Comparison of ENCODE assay signal across 8 mouse cellular contexts in the genomic region with DNA sequence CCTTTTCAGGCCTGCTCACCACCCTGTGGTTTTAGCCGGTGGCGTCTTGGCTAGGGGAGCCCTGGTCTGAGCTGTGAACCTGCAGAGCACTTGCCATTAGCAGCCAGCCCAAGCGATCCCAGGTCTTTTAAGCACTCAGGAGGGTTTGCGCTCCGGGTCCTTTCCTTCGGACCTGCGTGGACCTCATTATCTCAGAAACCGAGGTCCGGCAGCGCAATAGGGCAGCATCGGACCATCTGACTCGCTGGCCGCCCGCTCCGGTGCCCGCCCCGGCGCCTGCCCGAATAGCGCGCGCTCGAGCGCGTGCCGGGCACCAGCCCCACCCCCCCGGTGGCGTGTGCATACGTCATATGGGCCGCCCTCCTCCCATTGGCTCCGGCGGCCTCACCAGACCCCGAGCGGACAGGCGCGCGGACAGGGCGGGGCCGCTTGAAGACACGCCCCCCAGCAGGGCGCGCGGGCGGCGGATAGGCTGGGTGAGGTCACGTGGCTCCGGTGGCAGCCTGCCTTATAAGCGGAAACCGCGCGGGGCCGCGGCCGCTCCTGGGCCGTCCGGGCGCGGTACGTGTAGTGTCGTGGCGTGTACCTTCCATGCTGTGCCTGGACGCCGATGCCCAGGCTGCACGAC. TPM values are rescaled to one million over a fixed set of nuclear protein-coding genes. Genes with fewer than 3 reads are reported as not detected.
DNase-seq lines count a peak whose midpoint lies in the region; ATAC-seq and TF ChIP-seq lines count a peak whose summit lies in the region.

Gene Insig1, plus strand, starts transcription at position 536 of the 628 bp plus-strand sequence.

- H3K36me3 ChIP-seq in MEL (ENCODE audit: control insufficient read depth in 1 of 2, insufficient read depth in 2 of 2, low read length in 2 of 2): peaks cover 12 to 24% of the 10 kb centered on the region in 2 experiments
- H3K36me3 ChIP-seq in lung, embryonic 16.5 days (ENCODE audit: control insufficient read depth, insufficient read depth, low read length): peaks cover 23% of the 10 kb centered on the region

- ATAC-seq in hematopoietic stem cell, adult 5-6 weeks (replicated peaks in 1 of 2; ENCODE audit: insufficient read depth in 1 of 2, low FRiP score in 2 of 2, low TSS enrichment in 1 of 2, low read depth in 1 of 2, poor library complexity in 2 of 2, severe bottlenecking in 2 of 2): peak; percentile 76 to 77
- peak; percentile 96 for ATAC-seq in lung, embryonic 16.5 days (ENCODE audit: low read depth)

- peak within 1 kb of the TSS; percentile 44 for H3K27ac ChIP-seq in MEL (ENCODE audit: control insufficient read depth, low read depth, low read length)
- peak within 1 kb of the TSS; percentile 95 for H3K27ac ChIP-seq in cerebellum, adult 2 months (ENCODE audit: insufficient read depth, low read length)
- H3K27ac ChIP-seq in lung, embryonic 16.5 days (ENCODE audit: low read length): peak within 1 kb of the TSS; percentile 95

- TF ChIP-seq RAD21 in MEL (IDR thresholded peaks at IDR 0.05; ENCODE audit: low read depth, low read length): no peak

- H3K4me3 ChIP-seq in MEL (ENCODE audit: control insufficient read depth in 1 of 2, insufficient read depth in 1 of 2, low read depth in 2 of 2, low read length in 2 of 2): peak within 1 kb of the TSS; percentile 64 to 65
- peak within 1 kb of the TSS; percentile 84 for H3K4me3 ChIP-seq in cerebellum, adult 2 months (replicated peaks; ENCODE audit: insufficient read depth, low read depth, low read length)
- peak within 1 kb of the TSS; percentile 72 for H3K4me3 ChIP-seq in lung, embryonic 16.5 days (ENCODE audit: low read length)

- peak in 1 of 2 experiments; percentile 27; a peak in 1 of 4 replicates for TF ChIP-seq EP300 in MEL (IDR thresholded peaks at IDR 0.05; ENCODE audit: low read depth in 1 of 2, low read length in 2 of 2)

- peak; percentile 98 to 100 for TF ChIP-seq POLR2A in MEL (IDR thresholded peaks at IDR 0.05; ENCODE audit: control insufficient read depth in 1 of 2, insufficient read depth in 1 of 2, low read depth in 1 of 2, low read length in 2 of 2, poor library complexity in 1 of 2)
- TF ChIP-seq POLR2A in cerebellum, adult 2 months (IDR thresholded peaks at IDR 0.05; ENCODE audit: borderline replicate concordance, insufficient read depth, low read length): peak; percentile 96

- H3K4me1 ChIP-seq in MEL (ENCODE audit: control insufficient read depth in 1 of 2, insufficient read depth in 2 of 2, low read length in 2 of 2): peaks cover 8 to 24% of the 10 kb centered on the region in 2 experiments
- peaks cover 20% of the 10 kb centered on the region for H3K4me1 ChIP-seq in cerebellum, adult 2 months (ENCODE audit: control insufficient read depth, insufficient read depth, low read length)
- peaks cover 28% of the 10 kb centered on the region for H3K4me1 ChIP-seq in lung, embryonic 16.5 days (replicated peaks; ENCODE audit: control insufficient read depth, insufficient read depth, low read length)

- DNase-seq in MEL (ENCODE audit: low read depth, low spot score): peak; percentile 98
- DNase-seq in cerebellum, adult 2 months: peak; percentile 99
- DNase-seq in forelimb bud, embryonic 11.5 days (ENCODE audit: low read depth, low spot score): peak; percentile 96
- peak; percentile 94 for DNase-seq in layer of hippocampus, adult 9-10 months (ENCODE audit: low spot score)
- DNase-seq in ovary, postnatal 10 days (ENCODE audit: low spot score): peak; percentile 95
- DNase-seq in thymus, postnatal 10 days (ENCODE audit: low spot score in 2 of 2): peak; percentile 95 to 97

- no peaks in the 10 kb centered on the region for H3K27me3 ChIP-seq in MEL (ENCODE audit: control insufficient read depth in 1 of 2, insufficient read depth in 2 of 2, low read length in 2 of 2)
- no peaks in the 10 kb centered on the region for H3K27me3 ChIP-seq in cerebellum, adult 2 months (ENCODE audit: control insufficient read depth, insufficient read depth, low read length)
- no peaks in the 10 kb centered on the region for H3K27me3 ChIP-seq in lung, embryonic 16.5 days (ENCODE audit: control insufficient read depth, insufficient read depth, low read depth, low read length)

- under 1% methylated on average over 64 of the region's 64 CpGs for WGBS in cerebellum, adult 2 months
- WGBS in lung, embryonic 16.5 days: under 1% methylated on average over 56 of the region's 64 CpGs

- peak within 1 kb of the TSS; percentile 81 for H3K9ac ChIP-seq in MEL (ENCODE audit: control insufficient read depth, low read depth, low read length, poor library complexity, severe bottlenecking)
- H3K9ac ChIP-seq in lung, embryonic 16.5 days (ENCODE audit: low read length): peak within 1 kb of the TSS; percentile 80

- H3K9me3 ChIP-seq in MEL (replicated peaks; ENCODE audit: insufficient read depth, low read length): no peaks in the 10 kb centered on the region
- no peaks in the 10 kb centered on the region for H3K9me3 ChIP-seq in lung, embryonic 16.5 days (ENCODE audit: control insufficient read depth, low read length)

- TF ChIP-seq CTCF in MEL (IDR thresholded peaks at IDR 0.05 in 2 of 3, conservative IDR thresholded peaks at IDR 0.05 in 1 of 3; ENCODE audit: control insufficient read depth in 1 of 3, insufficient read depth in 1 of 3, low read depth in 2 of 3, low read length in 3 of 3, poor library complexity in 1 of 3, severe bottlenecking in 1 of 3): no peak
- TF ChIP-seq CTCF in cerebellum, adult 2 months (IDR thresholded peaks at IDR 0.05; ENCODE audit: borderline replicate concordance, insufficient read depth, low read depth, low read length): no peak

- peaks cover 17% of the 10 kb centered on the region for H3K79me2 ChIP-seq in MEL (ENCODE audit: control insufficient read depth, insufficient read depth, low read length, poor library complexity)

- peak within 1 kb of the TSS; percentile 79 for H3K4me2 ChIP-seq in lung, embryonic 16.5 days (ENCODE audit: low read depth, low read length)

TF ChIP-seq in MEL, 35 proteins besides CTCF, POLR2A, EP300 and RAD21 (continues in another document):
- peak; percentile 98 for TF ChIP-seq NELFE (IDR thresholded peaks at IDR 0.05; ENCODE audit: low read depth, low read length)
- 0 out of 2 replicates have a peak, but pooled peaks have one; percentile 10 for TF ChIP-seq E2F4 (IDR thresholded peaks at IDR 0.05; ENCODE audit: borderline replicate concordance, low read depth, low read length)
- peak; percentile 93 for TF ChIP-seq MAX (IDR thresholded peaks at IDR 0.05; ENCODE audit: low read length)
- TF ChIP-seq SMC3 (IDR thresholded peaks at IDR 0.05; ENCODE audit: low read depth, low read length): no peak
- TF ChIP-seq MYC (IDR thresholded peaks at IDR 0.05; ENCODE audit: low read depth, low read length): 0 out of 2 replicates have a peak, but pooled peaks have one; percentile 55
- peak; percentile 67 to 90; a peak in 3 of 4 replicates for TF ChIP-seq USF2 (IDR thresholded peaks at IDR 0.05; ENCODE audit: borderline replicate concordance in 1 of 2, insufficient read depth in 1 of 2, low read depth in 1 of 2, low read length in 2 of 2)
- no peak for TF ChIP-seq MYB (IDR thresholded peaks at IDR 0.05; ENCODE audit: low read depth, low read length)
- no peak; the same call in 1 of the 2 replicates for TF ChIP-seq MAZ (IDR thresholded peaks at IDR 0.05; ENCODE audit: low read depth, low read length)
- no peak for TF ChIP-seq GABPA (IDR thresholded peaks at IDR 0.05; ENCODE audit: low read depth, low read length)
- TF ChIP-seq BHLHE40 (IDR thresholded peaks at IDR 0.05; ENCODE audit: borderline replicate concordance, low read depth, low read length): no peak
- no peak for TF ChIP-seq ZKSCAN1 (IDR thresholded peaks at IDR 0.05; ENCODE audit: low read depth, low read length)
- no peak for TF ChIP-seq UBTF (IDR thresholded peaks at IDR 0.05; ENCODE audit: borderline replicate concordance, insufficient read depth, low read depth, low read length)
- no peak for TF ChIP-seq ZC3H11A (IDR thresholded peaks at IDR 0.05; ENCODE audit: low read depth, low read length)
- peak; percentile 90 for TF ChIP-seq POLR2AphosphoS2 (IDR thresholded peaks at IDR 0.05; ENCODE audit: low read length)
- no peak for TF ChIP-seq ELF1 (IDR thresholded peaks at IDR 0.05; ENCODE audit: low read depth, low read length)
- TF ChIP-seq MXI1 (IDR thresholded peaks at IDR 0.05; ENCODE audit: low read depth, low read length): peak; percentile 68
- TF ChIP-seq RCOR1 (IDR thresholded peaks at IDR 0.05; ENCODE audit: low read depth, low read length): no peak
- no peak for TF ChIP-seq KAT2A (conservative IDR thresholded peaks at IDR 0.05; ENCODE audit: low read depth, low read length)
- TF ChIP-seq TAL1 (IDR thresholded peaks at IDR 0.05; ENCODE audit: low read length): no peak
- TF ChIP-seq MAFK (IDR thresholded peaks at IDR 0.05; ENCODE audit: borderline replicate concordance, low read depth, low read length): no peak
- TF ChIP-seq NRF1 (IDR thresholded peaks at IDR 0.05; ENCODE audit: insufficient read depth, low read depth, low read length, poor library complexity, severe bottlenecking): peak; percentile 50
- TF ChIP-seq CHD1 (IDR thresholded peaks at IDR 0.05; ENCODE audit: low read depth, low read length): no peak
- TF ChIP-seq CHD2 (IDR thresholded peaks at IDR 0.05; ENCODE audit: low read length): no peak
- peak; percentile 80 for TF ChIP-seq TCF12 (IDR thresholded peaks at IDR 0.05; ENCODE audit: low read depth, low read length)
- TF ChIP-seq TBP (IDR thresholded peaks at IDR 0.05; ENCODE audit: low read depth, low read length): peak; percentile 96
- TF ChIP-seq JUND (IDR thresholded peaks at IDR 0.05; ENCODE audit: low read depth, low read length): no peak
- TF ChIP-seq ZNF384 (IDR thresholded peaks at IDR 0.05; ENCODE audit: low read depth, low read length): no peak
- TF ChIP-seq MEF2A (IDR thresholded peaks at IDR 0.05; ENCODE audit: extremely low read depth, insufficient replicate concordance, low read depth, low read length, poor library complexity, severe bottlenecking): no peak
- peak; percentile 95 for TF ChIP-seq POLR2AphosphoS5 (IDR thresholded peaks at IDR 0.05; ENCODE audit: borderline replicate concordance, low read depth, low read length)
- TF ChIP-seq HCFC1 (IDR thresholded peaks at IDR 0.05; ENCODE audit: low read depth, low read length): peak; percentile 52
- no peak for TF ChIP-seq GATA1 (IDR thresholded peaks at IDR 0.05; ENCODE audit: low read depth, low read length)
- peak; percentile 98 for TF ChIP-seq ZMIZ1 (IDR thresholded peaks at IDR 0.05; ENCODE audit: low read depth, low read length)

RNA-seq across cellular contexts. Expression of gene Insig1, which starts in this region (rescaled TPM):
- total RNA-seq in MEL (2012; rRNA removed): 71.4 and 73.2 TPM in 2 replicates
- polyA plus RNA-seq in MEL (2012; ENCODE audit: insufficient read depth in 1 of 2, insufficient read length in 2 of 2, low read depth in 1 of 2, low replicate concordance in 2 of 2, missing spikeins in 1 of 2): 10 to 100 TPM in 1 of 2 experiments, not detected in 1; 61.3 TPM
- 115 and 125 TPM in 2 replicates for polyA plus RNA-seq in cerebellum, adult 2 months (2012; rRNA removed)
- 46.3 and 85.8 TPM in 2 replicates for total RNA-seq in hematopoietic stem cell, adult 5-6 weeks (2017)
- polyA plus RNA-seq in lung, embryonic 16.5 days (2015; fragmentation: Nextera tagmentation; extraction: Ambion mirVana): 51.6 and 57.3 TPM in 2 replicates

Comparison
In these comparisons a context has a peak if more than half of its experiments do, and no peak if none do; other contexts are left out.
1. Peak in every context shown above with its lines: DNase-seq, ATAC-seq, H3K4me3 ChIP-seq and H3K27ac ChIP-seq.
2. H3K27ac ChIP-seq: peak in every context shown above with its lines; median percentile 95 in cerebellum, adult 2 months; 95 in lung, embryonic 16.5 days; 44 in MEL.